Mouse (Mus musculus): ENCODE results near the gene Sar1a.

Sar1a gene

GRCm38 (mm10) chr10:61723271-61723670 is 43.2 kb downstream of the Sar1a start:
- in situ Hi-C loops (cut with MboI, MseI), result no loop called here

- in situ Hi-C loops (cut with MboI, MseI), result no loop called here
These were observed 49.1 kb downstream of the Sar1a start for GRCm38 (mm10) chr10:61729181-61729580.

GRCm38 (mm10) chr10:61730171-61730570 is 50.1 kb downstream of the Sar1a start:
- in situ Hi-C loops (cut with MboI, MseI), result no loop called here

GRCm38 (mm10) chr10:61734377-61734776 is 54.3 kb downstream of the Sar1a start:
- in situ Hi-C loops (cut with MboI, MseI), result no loop called here

- in situ Hi-C loops (cut with MboI, MseI), result no loop called here
These were observed 56.6 kb downstream of the Sar1a start for GRCm38 (mm10) chr10:61736671-61737078.

- in situ Hi-C loops (cut with MboI, MseI), result no loop called here
These were observed 57.4 kb downstream of the Sar1a start for GRCm38 (mm10) chr10:61737537-61737936.

- in situ Hi-C loops (cut with MboI, MseI), result no loop called here
These were observed 58.0 kb downstream of the Sar1a start for GRCm38 (mm10) chr10:61738126-61738525.

GRCm38 (mm10) chr10:61741306-61741705 is 61.2 kb downstream of the Sar1a start:
- in situ Hi-C loops (cut with MboI, MseI), result no loop called here

GRCm38 (mm10) chr10:61741873-61742272 is 61.8 kb downstream of the Sar1a start:
- in situ Hi-C loops (cut with MboI, MseI), result no loop called here

GRCm38 (mm10) chr10:61742336-61742735 is 62.2 kb downstream of the Sar1a start:
- in situ Hi-C loops (cut with MboI, MseI), result no loop called here
